Mouse (Mus musculus) intestine, postnatal 0 days (tissue): Measurements from ENCODE around the gene Gm13089. TPM values are rescaled to one million over a fixed set of nuclear protein-coding genes. Genes with fewer than 3 reads are reported as not detected.
"Not testable (repeated sequence)": the region's sequence is repeated elsewhere in the genome, so short reads cannot be mapped to it uniquely, and the experiment has no call there.

Source experiments
- ATAC-seq: fragments of 200-750 bp; cut with Nextera tagmentation; 2 replicates; pipeline ENCODE4 v1.8.0; 2017; ENCODE audit warnings: mild to moderate bottlenecking, moderate TSS enrichment, moderate library complexity
- H3K27ac ChIP-seq: fragments of 300-500 bp; sonication (generic); 2 replicates; pipeline ENCODE4 v1.5.1; 2014; ENCODE audit warnings: mild to moderate bottlenecking, low read depth, low read length, moderate library complexity
- H3K27me3 ChIP-seq: fragments of 300-500 bp; sonication (generic); replicated peaks from 2 replicates; pipeline ENCODE4 v1.6.1; 2014; ENCODE audit warnings: low read length, mixed read lengths; ENCODE audit not compliant: control insufficient read depth, insufficient read depth
- H3K36me3 ChIP-seq: fragments of 300-500 bp; sonication (generic); 2 replicates; pipeline ENCODE4 v1.6.1; 2014; ENCODE audit warnings: mild to moderate bottlenecking, moderate library complexity; ENCODE audit not compliant: control insufficient read depth, insufficient read depth
- H3K4me1 ChIP-seq: fragments of 300-500 bp; sonication (generic); replicated peaks from 2 replicates; pipeline ENCODE4 v1.6.1; 2014; ENCODE audit warnings: antibody characterized with exemption, low read length, mixed read lengths; ENCODE audit not compliant: control insufficient read depth, insufficient read depth
- H3K4me2 ChIP-seq: fragments of 300-500 bp; sonication (generic); replicated peaks from 2 replicates; pipeline ENCODE4 v1.6.1; 2014; ENCODE audit warnings: low read depth, mild to moderate bottlenecking, moderate library complexity
- H3K4me3 ChIP-seq: fragments of 300-500 bp; sonication (generic); 2 replicates; pipeline ENCODE4 v1.5.1; 2014; ENCODE audit warnings: low read depth, low read length
- H3K9ac ChIP-seq: fragments of 300-500 bp; sonication (generic); 2 replicates; pipeline ENCODE4 v1.6.1; 2014; ENCODE audit warnings: mild to moderate bottlenecking, low read depth, low read length
- H3K9me3 ChIP-seq: fragments of 300-500 bp; sonication (generic); 2 replicates; pipeline ENCODE4 v1.6.1; 2016; ENCODE audit warnings: mixed run types; ENCODE audit not compliant: control insufficient read depth
- CTCF ChIP-seq: sonication (generic); IDR thresholded peaks from 2 replicates; pipeline ENCODE4 v1.5.1; 2016; ENCODE audit warnings: low read depth, mild to moderate bottlenecking, control low read depth, antibody characterized with exemption, moderate library complexity
- WGBS: fragments of 180-500 bp; shearing (Covaris S2); extraction: QIAGEN DNeasy Blood & Tissue Kit; methylation state at CpG from one replicate; pipeline ENCODE4 v1.1.7; 2014; 5-methylcytosine and 5-hydroxymethylcytosine counted together
- polyA plus RNA-seq: library from polyadenylated mRNA; unstranded; fragments of >200 nt; fragmentation: Nextera tagmentation; extraction: Ambion mirVana; gene quantifications from 2 replicates; pipeline ENCODE4 v1.2.1, GENCODE M21; 2015

Gm13089 gene
- not detected in 2 replicates for polyA plus RNA-seq

DNA sequence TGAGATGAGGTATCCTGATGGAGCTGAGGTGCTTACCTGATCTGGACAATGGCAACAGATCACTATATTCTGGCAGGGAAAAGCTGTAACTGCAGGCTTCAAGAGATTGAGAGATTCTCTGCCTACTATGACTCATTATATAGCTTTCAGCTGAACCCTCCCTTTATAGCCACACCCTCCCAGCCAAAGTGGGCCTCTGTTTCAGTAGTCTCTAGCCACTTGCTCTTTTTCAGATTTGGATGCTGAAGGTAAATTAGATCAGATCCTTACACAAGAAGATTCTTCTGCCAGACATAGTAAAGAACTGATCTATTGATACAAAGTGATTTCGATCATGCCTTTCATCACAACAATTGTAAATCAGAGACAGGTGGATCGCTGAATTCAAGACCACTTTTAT is at the start of gene Gm13089:
Gm13089 (minus strand) TSS at position 101 of the 400 bp plus-strand sequence.
- no peak for TF ChIP-seq CTCF
- Histone ChIP-seq H3K27ac (no peak within 1 kb of the TSS), H3K36me3 (no peaks in the 10 kb centered on the region), H3K9ac (no peak within 1 kb of the TSS), H3K9me3 (peaks cover 14% of the 10 kb centered on the region; the same call in 1 of the 2 replicates), H3K27me3 (no peaks in the 10 kb centered on the region), H3K4me3 (no peak within 1 kb of the TSS), H3K4me2 (no peak within 1 kb of the TSS), H3K4me1 (no peaks in the 10 kb centered on the region)
- no peak for ATAC-seq
- 82% methylated on average over 2 of the region's 2 CpGs for WGBS

DNA sequence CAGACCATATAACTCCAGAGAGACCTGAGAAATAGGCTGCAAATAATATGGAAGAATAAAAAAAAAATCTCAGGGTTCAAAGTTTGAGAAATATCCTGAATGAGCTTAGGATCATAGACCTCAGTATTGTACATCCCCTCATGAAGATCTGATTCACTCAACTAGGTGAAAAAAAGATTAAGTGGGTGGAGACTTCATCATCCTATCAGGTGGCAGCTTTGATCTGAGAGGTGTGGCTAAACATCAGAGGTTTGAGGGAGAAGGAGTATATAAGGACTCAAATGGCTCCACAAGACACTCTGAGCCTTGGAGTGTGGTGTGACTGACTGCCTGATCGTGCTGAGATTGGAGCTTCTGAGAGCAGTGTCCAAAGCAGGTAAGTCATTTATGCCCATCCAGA is 16.6 kb upstream of the Gm13089 start, which contains the start of gene Gm13078:
Gm13078 (plus strand) TSS at position 301 of the 400 bp plus-strand sequence.
- Histone ChIP-seq H3K9me3 (peaks cover 4% of the 10 kb centered on the region), H3K27me3 (no peaks in the 10 kb centered on the region), H3K4me3 (no peak within 1 kb of the TSS), H3K36me3 (no peaks in the 10 kb centered on the region), H3K4me2 (no peak within 1 kb of the TSS), H3K9ac (no peak within 1 kb of the TSS), H3K4me1 (no peaks in the 10 kb centered on the region), H3K27ac (no peak within 1 kb of the TSS)
- no peak for TF ChIP-seq CTCF
- WGBS, result 72% methylated on average over 1 of the region's 1 CpGs
- ATAC-seq, result no peak

DNA sequence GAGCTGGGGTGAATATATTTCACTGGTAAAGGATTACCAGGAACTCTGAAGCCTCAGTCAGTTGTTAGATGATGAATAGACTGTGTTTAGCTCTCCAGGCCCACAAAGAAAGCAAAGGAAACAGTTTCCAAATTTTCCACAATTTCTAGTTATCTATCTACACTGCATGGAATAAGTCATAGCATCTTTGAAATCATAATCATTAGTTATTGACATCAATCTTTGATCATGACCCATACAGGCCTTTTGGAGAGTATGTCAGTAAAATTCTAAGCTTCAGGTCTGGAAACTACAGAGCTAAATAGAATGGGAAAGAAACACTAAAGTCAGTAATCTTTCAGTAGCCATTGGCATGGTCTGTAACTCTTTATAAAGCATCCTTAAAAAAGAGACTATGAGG is 45.4 kb downstream of the Gm13089 start, which contains the start of gene Gm13088:
Gm13088 (minus strand) TSS at position 101 of the 400 bp plus-strand sequence.
- H3K9ac ChIP-seq, H3K9me3 ChIP-seq, H3K4me1 ChIP-seq, H3K36me3 ChIP-seq, ATAC-seq, H3K4me3 ChIP-seq, H3K4me2 ChIP-seq, H3K27ac ChIP-seq, H3K27me3 ChIP-seq: not testable (repeated sequence)

Other genes with a start within 250 kb of the Gm13089 start
- not detected in 2 replicates for gene Gm13043, start 191.4 kb downstream of the Gm13089 start, polyA plus RNA-seq
- gene Gm13040, start 166.8 kb downstream of the Gm13089 start, polyA plus RNA-seq, result not detected in 2 replicates
- gene BC080695, start 151.0 kb downstream of the Gm13089 start, polyA plus RNA-seq, result not detected in 2 replicates
- not detected in 2 replicates for gene Gm13057, start 151.0 kb downstream of the Gm13089 start, polyA plus RNA-seq
- not detected in 2 replicates for gene Gm13083, start 87.7 kb downstream of the Gm13089 start, polyA plus RNA-seq
- gene Gm13088, start 45.5 kb downstream of the Gm13089 start, polyA plus RNA-seq, result not detected in 2 replicates
- not detected in 2 replicates for gene Gm13078, start 16.7 kb upstream of the Gm13089 start, polyA plus RNA-seq
- gene Gm13023, start 86.6 kb upstream of the Gm13089 start, polyA plus RNA-seq, result not detected in 2 replicates
- gene Gm13084, start 113.4 kb upstream of the Gm13089 start, polyA plus RNA-seq, result not detected in 2 replicates
- not detected in 2 replicates for gene Gm13103, start 143.8 kb upstream of the Gm13089 start, polyA plus RNA-seq
- gene Pramef6, start 197.7 kb upstream of the Gm13089 start, polyA plus RNA-seq, result not detected in 2 replicates
- gene Pramef25, start 248.3 kb upstream of the Gm13089 start, polyA plus RNA-seq, result not detected in 2 replicates